ENCODE assay signal across 8 mouse cellular contexts in the genomic region with DNA sequence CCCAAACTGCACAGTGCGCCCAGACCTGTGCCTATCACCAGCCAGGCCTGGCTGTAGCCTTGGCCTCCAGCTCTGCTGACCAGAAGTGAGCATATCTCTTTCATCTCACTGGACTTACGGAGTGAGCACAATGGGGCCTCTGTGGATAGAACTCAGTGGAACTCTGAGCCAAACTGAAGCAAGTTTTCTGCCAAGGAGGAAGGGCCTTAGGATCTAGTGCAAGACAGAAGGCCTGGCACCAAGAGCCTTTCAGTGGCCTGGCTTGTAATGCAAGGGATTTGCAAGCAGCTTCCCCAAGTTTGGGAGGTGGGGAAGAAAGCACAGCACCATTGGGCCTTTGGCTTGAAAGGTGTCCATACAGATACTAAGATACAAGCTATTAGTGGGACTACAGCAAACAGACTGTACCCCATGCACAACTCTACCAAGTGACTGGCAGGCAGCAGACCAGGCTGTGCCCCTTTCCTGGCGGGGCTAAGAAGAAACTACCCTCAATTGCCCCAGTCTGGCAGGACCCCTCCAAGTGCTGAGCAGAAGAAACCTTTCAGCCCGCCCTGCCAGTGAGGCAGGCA. TPM values are rescaled to one million over a fixed set of nuclear protein-coding genes. Genes with fewer than 3 reads are reported as not detected.
A peak's percentile ranks its signal among the peaks of the same experiment; 100 is the strongest.
DNase-seq lines count a peak whose midpoint lies in the region; ATAC-seq and TF ChIP-seq lines count a peak whose summit lies in the region.

No protein-coding gene starts in this region.

- H3K4me1 ChIP-seq in heart, postnatal 0 days (ENCODE audit: control insufficient read depth, insufficient read depth), result peaks cover 12% of the 10 kb centered on the region; the same call in 1 of the 2 replicates
- peaks cover 72% of the 10 kb centered on the region for H3K4me1 ChIP-seq in limb, embryonic 12.5 days (replicated peaks)
- peaks cover 79% of the 10 kb centered on the region for H3K4me1 ChIP-seq in stomach, embryonic 15.5 days

- 0 out of 2 replicates have a peak, but pooled peaks cover 4% of the 10 kb centered on the region for H3K36me3 ChIP-seq in heart, postnatal 0 days (replicated peaks; ENCODE audit: control insufficient read depth, insufficient read depth, low read length)
- H3K36me3 ChIP-seq in limb, embryonic 12.5 days, result peaks cover 4% of the 10 kb centered on the region; the same call in 1 of the 2 replicates
- no peaks in the 10 kb centered on the region for H3K36me3 ChIP-seq in stomach, embryonic 15.5 days

- H3K9me3 ChIP-seq in heart, postnatal 0 days (replicated peaks; ENCODE audit: control insufficient read depth, low read length), result no peaks in the 10 kb centered on the region
- no peaks in the 10 kb centered on the region for H3K9me3 ChIP-seq in limb, embryonic 12.5 days
- no peaks in the 10 kb centered on the region for H3K9me3 ChIP-seq in stomach, embryonic 15.5 days

- TF ChIP-seq EP300 in heart, postnatal 0 days (IDR thresholded peaks at IDR 0.05; ENCODE audit: low read depth), result no peak

- no peak for ATAC-seq in heart, postnatal 0 days (ENCODE audit: insufficient read depth, low read depth)
- no peak for ATAC-seq in limb, embryonic 12.5 days (ENCODE audit: insufficient number of reproducible peaks, insufficient read depth, low FRiP score, low TSS enrichment, low read depth)
- ATAC-seq in stomach, embryonic 15.5 days (ENCODE audit: insufficient read depth, low FRiP score, low read depth), result no peak

- H3K9ac ChIP-seq in heart, postnatal 0 days (replicated peaks; ENCODE audit: low read depth, low read length), result no peak overlapping the region
- no peak overlapping the region for H3K9ac ChIP-seq in limb, embryonic 12.5 days (replicated peaks)
- no peak overlapping the region for H3K9ac ChIP-seq in stomach, embryonic 15.5 days

- H3K27ac ChIP-seq in heart, postnatal 0 days (ENCODE audit: low read depth), result peak overlapping the region; percentile 60; the same call in 1 of the 2 replicates
- peak overlapping the region; percentile 56; the same call in 1 of the 2 replicates for H3K27ac ChIP-seq in limb, embryonic 12.5 days
- peak overlapping the region; percentile 17 for H3K27ac ChIP-seq in stomach, embryonic 15.5 days

- 0 out of 2 replicates have a peak, but pooled peaks cover 4% of the 10 kb centered on the region for H3K27me3 ChIP-seq in heart, postnatal 0 days (ENCODE audit: control insufficient read depth, insufficient read depth, low read length)
- peaks cover 7% of the 10 kb centered on the region; the same call in 1 of the 2 replicates for H3K27me3 ChIP-seq in limb, embryonic 12.5 days
- no peaks in the 10 kb centered on the region for H3K27me3 ChIP-seq in stomach, embryonic 15.5 days (replicated peaks)

- no peak for TF ChIP-seq CTCF in heart, postnatal 0 days (IDR thresholded peaks at IDR 0.05; ENCODE audit: low read depth)

- H3K4me3 ChIP-seq in heart, postnatal 0 days (ENCODE audit: low read depth, low read length), result 0 out of 2 replicates have a peak overlapping the region, but pooled peaks have one; percentile 60
- no peak overlapping the region for H3K4me3 ChIP-seq in limb, embryonic 12.5 days (replicated peaks)
- 0 out of 2 replicates have a peak overlapping the region, but pooled peaks have one; percentile 80 for H3K4me3 ChIP-seq in stomach, embryonic 15.5 days (replicated peaks)

- WGBS in heart, postnatal 0 days, result 68% methylated on average over 4 of the region's 4 CpGs
- 75% methylated on average over 4 of the region's 4 CpGs for WGBS in limb, embryonic 12.5 days
- 67% methylated on average over 4 of the region's 4 CpGs for WGBS in stomach, embryonic 15.5 days

- H3K4me2 ChIP-seq in heart, postnatal 0 days (ENCODE audit: low read depth, low read length), result peak overlapping the region; percentile 77
- peak overlapping the region; percentile 89 for H3K4me2 ChIP-seq in limb, embryonic 12.5 days
- peak overlapping the region; percentile 73 for H3K4me2 ChIP-seq in stomach, embryonic 15.5 days

- intact Hi-C loops in gastrocnemius, postnatal 36 days (cut with DNase I), result no loop called here

- DNase-seq in gastrocnemius, postnatal 10 days, result peak; percentile 10
- DNase-seq in gastrocnemius, postnatal 36 days, result no peak
- DNase-seq in NIH3T3 (ENCODE audit: low read depth), result peak; percentile 72
- DNase-seq in heart, postnatal 0 days (ENCODE audit: low spot score), result no peak
- no peak for DNase-seq in B cell, adult 2 months
- DNase-seq in cerebellum, postnatal 14 days, result no peak

RNA-seq across cellular contexts. Expression of a gene that starts 16.4 kb away (rescaled TPM):
- 10 to 100 TPM; 22.5 to 33.5 TPM for total RNA-seq in gastrocnemius, postnatal 10 days (2021)
- 1 to 10 TPM; 7.7 to 8.0 TPM for total RNA-seq in gastrocnemius, postnatal 36 days (2021)
- 54.0 and 63.3 TPM in 2 replicates for total RNA-seq in heart, postnatal 0 days (2014; rRNA removed; ENCODE audit: low replicate concordance)
- 4.9 and 5.7 TPM in 2 replicates for polyA plus RNA-seq in heart, postnatal 0 days (2015; fragmentation: Nextera tagmentation; extraction: Ambion mirVana)
- 13.7 and 14.0 TPM in 2 replicates for polyA plus RNA-seq in limb, embryonic 12.5 days (2016; fragmentation: Nextera tagmentation; extraction: Ambion mirVana)
- polyA plus RNA-seq in stomach, embryonic 15.5 days (2015; fragmentation: Nextera tagmentation; extraction: Ambion mirVana), result 16.1 and 17.9 TPM in 2 replicates

RNA-seq across cellular contexts. Expression of a gene that starts 55.1 kb away (rescaled TPM):
- total RNA-seq in gastrocnemius, postnatal 10 days (2021), result 10 to 100 TPM; 26.3 to 36.5 TPM
- 10 to 100 TPM; 21.0 to 23.9 TPM for total RNA-seq in gastrocnemius, postnatal 36 days (2021)
- 48.3 and 49.0 TPM in 2 replicates for total RNA-seq in heart, postnatal 0 days (2014; rRNA removed; ENCODE audit: low replicate concordance)
- 7.1 and 7.5 TPM in 2 replicates for polyA plus RNA-seq in heart, postnatal 0 days (2015; fragmentation: Nextera tagmentation; extraction: Ambion mirVana)
- 25.6 and 33.0 TPM in 2 replicates for polyA plus RNA-seq in limb, embryonic 12.5 days (2016; fragmentation: Nextera tagmentation; extraction: Ambion mirVana)
- 22.3 and 24.0 TPM in 2 replicates for polyA plus RNA-seq in stomach, embryonic 15.5 days (2015; fragmentation: Nextera tagmentation; extraction: Ambion mirVana)

Comparison
In these comparisons a context has a peak if more than half of its experiments do, and no peak if none do; other contexts are left out.
1. DNase-seq: peak in gastrocnemius, postnatal 10 days (single experiment) and NIH3T3 (single experiment); none in gastrocnemius, postnatal 36 days (0 of 2), heart, postnatal 0 days (single experiment), B cell, adult 2 months (0 of 2) and cerebellum, postnatal 14 days (0 of 2).
2. Peak in every context shown above with its lines, with median percentiles within 50 percentile points of each other: H3K27ac ChIP-seq and H3K4me2 ChIP-seq.